Mouse (Mus musculus) right cerebral cortex, adult 2 months (tissue): ENCODE data around the gene Nme6.

Source experiments
- DNase-seq, 2 experiments: peaks; one replicate each; pipeline ENCODE4 v3.0.0; 2021 to 2022; ENCODE audit warnings: low spot score in 2 of 2

Gene Nme6

DNA sequence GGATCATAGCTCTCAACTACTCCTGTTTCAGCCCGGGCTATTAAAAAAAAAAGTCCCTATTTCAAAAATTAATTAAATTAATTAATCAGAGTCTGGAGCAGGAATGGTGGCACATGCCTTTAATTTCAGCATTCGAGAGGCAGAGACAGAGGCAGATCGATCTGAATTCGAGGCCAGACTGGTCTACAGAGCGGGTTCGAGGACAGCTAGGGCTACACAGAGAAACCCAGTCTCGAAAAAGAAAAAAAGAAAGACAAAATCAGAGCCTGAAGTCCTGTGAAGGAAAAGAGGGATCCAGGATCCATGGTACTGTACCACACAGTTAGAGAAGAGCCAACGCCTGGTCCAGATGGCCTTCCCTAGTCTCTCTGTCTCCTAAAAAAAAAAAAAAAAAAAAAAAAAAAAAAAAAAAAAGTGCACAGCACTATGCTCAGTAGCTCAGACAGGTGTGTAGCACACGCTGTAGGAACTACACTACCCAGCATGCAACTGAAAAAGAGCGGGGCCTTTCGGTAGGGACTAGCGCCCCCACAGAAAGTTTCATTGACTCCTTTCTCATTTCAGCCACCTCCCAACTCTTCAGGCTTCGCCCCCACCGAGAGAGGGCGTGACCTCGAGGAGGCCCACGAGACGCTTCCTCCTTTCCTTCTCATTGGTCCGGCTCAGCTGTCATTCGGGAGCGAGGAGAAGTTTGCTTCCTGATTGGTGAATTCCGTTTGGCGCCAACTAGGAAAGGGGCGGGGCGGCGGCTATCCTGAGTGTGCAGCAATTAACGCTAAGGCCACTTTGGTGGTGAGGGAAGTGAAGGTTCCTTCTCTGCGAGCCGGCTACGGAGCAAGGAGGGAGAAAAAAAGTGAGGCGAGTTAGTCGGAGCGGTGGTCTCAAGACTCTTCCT, 42.5 kb downstream of the Nme6 start, which contains the start of gene Cdc25a:
Cdc25a (plus strand) TSS at position 783 of the 895 bp plus-strand sequence.
- DNase-seq: peak; percentile 97 to 98

DNA sequence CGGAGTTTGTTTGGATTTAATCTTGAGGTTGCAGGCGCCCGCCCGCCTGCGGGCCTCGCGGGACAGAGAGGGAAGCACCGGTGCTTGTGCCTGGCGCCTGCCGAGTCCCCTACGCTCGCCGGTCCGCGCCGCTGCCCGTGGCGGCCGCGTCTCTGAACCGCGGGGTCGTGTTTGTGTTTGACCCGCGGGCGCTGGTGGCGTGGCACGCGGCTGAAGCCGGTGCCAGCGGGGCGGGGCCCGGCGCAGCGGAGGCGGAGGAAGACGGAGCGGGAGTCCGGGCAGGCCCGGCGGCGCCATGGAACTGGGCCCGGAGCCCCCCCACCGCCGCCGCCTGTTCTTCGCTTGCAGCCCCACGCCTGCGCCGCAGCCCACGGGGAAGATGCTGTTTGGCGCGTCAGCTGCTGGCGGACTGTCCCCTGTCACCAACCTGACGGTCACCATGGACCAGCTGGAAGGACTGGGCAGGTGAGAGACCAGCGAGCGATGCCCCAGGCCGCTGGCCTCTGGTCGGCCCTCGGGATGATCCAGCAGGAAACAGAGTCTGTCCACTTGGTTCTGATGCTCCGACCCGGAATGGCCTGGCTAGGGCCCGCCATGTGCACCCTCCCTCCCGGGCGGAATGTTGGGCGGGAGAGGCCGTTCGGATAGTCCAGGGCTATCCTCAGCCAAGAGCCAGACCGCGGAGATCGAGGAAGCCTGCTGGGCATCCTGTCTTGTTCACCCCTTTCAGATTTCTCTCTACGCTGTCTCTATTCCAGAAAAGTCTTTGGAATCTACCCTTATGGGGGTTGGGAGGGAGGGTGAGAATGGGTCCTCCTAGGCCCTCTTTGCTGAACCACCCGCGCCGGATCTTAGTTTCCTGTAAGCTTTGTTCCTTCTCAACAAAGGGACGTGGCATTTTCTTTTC, 43.4 kb downstream of the Nme6 start:
- DNase-seq: peak; percentile 31 to 50

DNA sequence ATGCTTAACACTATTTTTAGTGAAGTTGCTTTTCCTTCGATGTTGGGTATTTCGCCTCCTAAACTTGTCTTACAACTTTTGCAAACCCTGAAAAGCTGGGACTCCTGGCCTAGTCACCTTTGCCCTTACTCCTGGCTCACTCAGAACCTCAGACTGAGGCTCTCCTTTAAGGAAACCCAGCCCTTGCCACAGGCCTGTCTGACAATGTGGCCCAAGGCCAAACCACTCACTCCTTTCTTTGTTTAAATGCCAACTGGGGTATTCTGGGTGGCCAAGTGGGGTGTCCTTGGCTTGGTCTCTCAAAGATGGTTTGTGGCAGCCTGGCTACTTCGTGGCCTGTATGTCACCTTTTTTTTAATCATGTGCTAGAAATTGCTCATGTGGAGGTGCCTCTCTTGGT, 44.2 kb downstream of the Nme6 start:
- DNase-seq: no peak

GRCm38 (mm10) chr9:109877666-109878065, 45.1 kb downstream of the Nme6 start:
- DNase-seq: no peak

GRCm38 (mm10) chr9:109879305-109879704, 46.8 kb downstream of the Nme6 start:
- DNase-seq: no peak

GRCm38 (mm10) chr9:109886259-109886658, 53.7 kb downstream of the Nme6 start:
- no peak for DNase-seq

- DNase-seq: no peak
These were observed 54.8 kb downstream of the Nme6 start for GRCm38 (mm10) chr9:109887321-109887720.

GRCm38 (mm10) chr9:109891501-109891900, 59.0 kb downstream of the Nme6 start:
- no peak for DNase-seq
